Mouse (Mus musculus): ENCODE measurements around the gene Siva1.

DNA sequence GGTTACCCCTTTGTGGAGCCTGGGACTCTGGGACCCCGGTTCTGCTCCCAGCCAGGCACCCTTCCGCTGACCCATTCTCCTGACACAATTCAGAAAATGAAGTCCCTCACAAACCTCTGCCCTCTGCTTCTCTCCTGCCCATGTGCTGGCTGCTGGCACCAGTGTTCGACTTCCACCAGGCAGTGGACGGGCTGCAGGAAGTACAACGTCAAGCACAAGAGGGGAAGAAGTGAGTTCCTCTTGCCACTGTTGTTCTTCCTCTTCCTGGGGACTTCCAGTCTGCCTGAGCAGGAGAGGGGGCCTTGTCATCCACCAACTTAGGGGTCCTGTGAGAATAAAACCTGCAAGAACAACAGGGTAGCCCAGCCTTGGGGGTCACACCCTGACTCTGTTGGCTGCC is 11.6 kb upstream of the Siva1 start:
- TF ChIP-seq CTCF (IDR thresholded peaks at IDR 0.05; ENCODE audit: low read depth), result no peak
- TF ChIP-seq EP300 (IDR thresholded peaks at IDR 0.05; ENCODE audit: low read depth), result no peak

All from heart, postnatal 0 days (tissue).